Mouse (Mus musculus) heart, postnatal 10 days (tissue): ENCODE measurements at regions not wholly inside any gene's neighbourhood (a gene's known extent, or its start where the extent isn't known, plus 50 kb on each side); places are given as distances from the start of the nearest gene placed in this dataset.

Experiments
- DNase-seq, 2 experiments: peaks; one replicate each; pipeline ENCODE4 v3.0.0; 2021
- intact Hi-C: fragments of 180-260 bp; cut with DNase I; formaldehyde crosslinking; loops from one replicate; pipeline ENCODE4 v1.15.1; 2025

GRCm38 (mm10) chr12:25650237-25650636, 553.3 kb upstream of the Id2 start:
- intact Hi-C loops = no loop called here
- no peak for DNase-seq

DNA sequence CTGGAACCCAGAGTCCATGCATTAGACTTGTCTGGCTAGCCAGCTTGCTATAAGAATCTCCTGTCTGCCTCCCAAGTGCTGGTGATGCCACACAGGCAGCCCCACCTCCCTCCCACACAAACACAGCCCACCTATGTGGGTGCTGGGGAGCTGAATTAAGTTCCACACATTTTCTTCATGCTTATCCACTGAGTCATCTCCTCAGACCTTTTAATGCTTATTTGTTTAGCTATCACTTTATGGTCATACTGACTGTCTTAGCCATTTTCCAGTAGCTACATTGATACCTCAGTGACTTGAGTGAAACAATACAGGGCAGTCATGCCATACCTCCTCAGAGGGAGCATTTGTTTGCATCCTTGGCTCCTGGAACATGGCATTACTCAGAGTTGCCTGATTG, 531.1 kb upstream of the Id2 start:
- DNase-seq = no peak
- intact Hi-C loops = loop anchor here (5.0 kb wide), 1 partner anchor 536 kb away; no protein-coding TSS in a partner anchor

GRCm38 (mm10) chr12:25625858-25626257, 528.9 kb upstream of the Id2 start:
- intact Hi-C loops = loop anchor here (5.0 kb wide), 1 partner anchor 534 kb away; no protein-coding TSS in a partner anchor
- no peak for DNase-seq

- intact Hi-C loops = no loop called here
- DNase-seq = no peak
Measured at GRCm38 (mm10) chr12:25623449-25623848, 526.5 kb upstream of the Id2 start.

- intact Hi-C loops = no loop called here
- no peak for DNase-seq
Measured at GRCm38 (mm10) chr12:25621142-25621541, 524.2 kb upstream of the Id2 start.

- intact Hi-C loops = no loop called here
- no peak for DNase-seq
Measured at GRCm38 (mm10) chr12:25617521-25617920, 520.6 kb upstream of the Id2 start.

- no peak for DNase-seq
- intact Hi-C loops = no loop called here
Measured at GRCm38 (mm10) chr12:25615377-25615776, 518.4 kb upstream of the Id2 start.

DNA sequence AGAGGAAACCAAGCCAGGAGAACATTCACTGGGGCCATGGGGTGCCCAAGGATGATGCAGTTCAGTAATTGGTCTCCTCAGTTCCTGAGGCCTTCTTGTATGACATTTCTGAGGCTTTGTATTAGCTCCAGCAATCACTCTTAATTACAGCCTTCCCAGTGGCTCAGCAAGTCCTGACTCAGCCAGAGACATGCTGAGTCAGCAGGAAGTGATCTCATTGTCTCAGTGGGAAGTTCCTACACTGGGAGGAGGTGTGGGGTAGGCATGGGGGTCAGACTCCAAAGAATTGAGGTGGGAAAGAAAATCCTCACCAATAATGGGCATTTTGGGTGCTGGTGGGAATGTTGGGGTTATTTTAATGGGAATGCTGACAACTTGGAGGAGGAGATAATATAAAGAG, 516.5 kb upstream of the Id2 start:
- no peak for DNase-seq

DNA sequence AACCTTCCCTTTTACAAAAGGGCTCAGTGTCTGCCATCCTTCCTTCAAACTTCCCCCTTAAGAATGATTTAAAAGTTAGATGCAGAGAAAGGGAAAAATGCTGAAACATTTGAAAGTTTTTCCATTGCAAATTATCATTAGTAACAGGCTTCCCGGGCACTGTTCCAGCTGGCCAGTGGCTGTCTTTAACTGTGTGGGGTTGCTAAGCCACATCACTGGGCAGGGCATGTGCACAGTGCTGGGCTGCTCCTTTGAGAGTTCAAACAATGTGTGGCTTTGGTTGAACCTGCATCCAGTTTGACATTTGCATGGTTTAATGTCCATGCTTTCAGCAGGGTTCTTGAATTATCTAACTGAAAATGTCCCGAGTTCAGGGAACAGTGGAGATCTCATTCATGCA, 512.1 kb upstream of the Id2 start:
- DNase-seq = peak; percentile 62 to 71
- intact Hi-C loops = no loop called here

More for the DNA sequence above, 516.5 kb upstream of the Id2 start:
- intact Hi-C loops = no loop called here

- peak in 1 of 2 experiments; percentile 47 for DNase-seq
Measured at GRCm38 (mm10) chr12:25605396-25605795, 508.5 kb upstream of the Id2 start.

GRCm38 (mm10) chr12:25590262-25590661, 493.3 kb upstream of the Id2 start:
- no peak for DNase-seq
- intact Hi-C loops = no loop called here

More at GRCm38 (mm10) chr12:25605396-25605795, 508.5 kb upstream of the Id2 start:
- intact Hi-C loops = no loop called here

DNA sequence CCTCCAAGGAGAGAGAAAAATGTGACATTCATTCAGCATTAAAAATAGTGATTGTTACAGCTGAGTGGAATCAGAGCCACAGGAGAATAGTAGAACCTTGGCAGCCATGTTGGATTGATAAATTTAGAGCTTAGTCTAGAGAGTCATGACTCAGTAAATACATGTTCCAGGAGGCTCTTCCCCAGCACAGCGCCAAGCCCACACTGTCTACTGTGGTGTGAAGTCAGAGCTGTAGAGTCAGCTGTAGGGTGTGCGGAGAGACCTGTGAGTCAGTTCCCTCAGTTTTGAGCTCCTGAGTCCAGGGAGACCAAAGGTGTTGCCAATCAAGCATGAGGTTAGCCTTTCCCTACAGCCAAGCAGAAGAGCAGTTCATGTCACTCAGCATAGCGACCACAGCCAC, 488.8 kb upstream of the Id2 start:
- intact Hi-C loops = no loop called here
- no peak for DNase-seq

DNA sequence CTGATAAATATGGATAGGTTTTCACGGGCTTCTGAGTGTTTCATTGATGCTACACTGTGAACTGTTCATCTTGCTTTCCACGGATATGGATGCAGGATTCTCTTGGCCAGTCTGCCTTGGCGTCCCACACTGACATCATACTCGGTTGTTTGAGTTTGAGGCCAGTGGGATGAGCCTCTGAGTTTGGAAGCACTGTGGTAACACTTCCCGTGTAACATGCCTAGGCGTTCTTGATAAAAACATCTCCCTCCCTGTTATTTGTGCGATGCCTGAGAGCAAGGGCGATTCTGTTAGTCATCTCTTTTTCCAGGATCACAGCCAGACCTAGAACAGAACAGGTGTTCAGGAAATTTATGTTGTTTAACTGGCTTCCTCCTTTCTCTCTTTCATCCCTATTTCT, 482.5 kb upstream of the Id2 start:
- intact Hi-C loops = no loop called here
- no peak for DNase-seq

GRCm38 (mm10) chr12:25565131-25565530, 468.2 kb upstream of the Id2 start:
- intact Hi-C loops = no loop called here
- DNase-seq = no peak

GRCm38 (mm10) chr12:25559601-25560000, 462.7 kb upstream of the Id2 start:
- no peak for DNase-seq
- intact Hi-C loops = no loop called here

GRCm38 (mm10) chr12:25553656-25554055, 456.7 kb upstream of the Id2 start:
- intact Hi-C loops = no loop called here
- DNase-seq = no peak

DNA sequence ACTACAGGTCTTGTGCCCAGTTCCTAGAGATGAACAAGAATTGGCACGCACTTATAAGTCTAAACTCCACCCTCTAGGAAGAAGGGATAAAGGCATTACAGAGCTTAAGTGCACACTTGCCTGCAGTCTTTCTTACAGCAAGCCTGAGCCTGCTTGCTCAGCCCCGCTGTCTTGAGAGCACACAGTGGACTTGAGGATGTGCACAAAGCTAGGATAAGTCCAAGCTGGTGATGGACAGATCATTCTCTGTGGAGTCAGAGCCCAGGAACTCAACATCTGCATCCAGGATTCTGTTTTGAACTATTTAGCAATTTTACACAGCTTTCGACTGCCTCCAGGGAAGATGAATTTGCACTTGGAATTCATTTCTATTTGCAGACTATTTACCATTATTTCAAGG, 452.8 kb upstream of the Id2 start:
- intact Hi-C loops = no loop called here
- no peak for DNase-seq

GRCm38 (mm10) chr12:25544253-25544652, 447.3 kb upstream of the Id2 start:
- intact Hi-C loops = no loop called here
- no peak for DNase-seq

- intact Hi-C loops = no loop called here
- DNase-seq = no peak
Measured at GRCm38 (mm10) chr12:25534620-25534950, 437.6 kb upstream of the Id2 start.

GRCm38 (mm10) chr12:25533709-25534619, 437.0 kb upstream of the Id2 start:
- intact Hi-C loops = no loop called here
- DNase-seq = peak; percentile 45 to 49

DNA sequence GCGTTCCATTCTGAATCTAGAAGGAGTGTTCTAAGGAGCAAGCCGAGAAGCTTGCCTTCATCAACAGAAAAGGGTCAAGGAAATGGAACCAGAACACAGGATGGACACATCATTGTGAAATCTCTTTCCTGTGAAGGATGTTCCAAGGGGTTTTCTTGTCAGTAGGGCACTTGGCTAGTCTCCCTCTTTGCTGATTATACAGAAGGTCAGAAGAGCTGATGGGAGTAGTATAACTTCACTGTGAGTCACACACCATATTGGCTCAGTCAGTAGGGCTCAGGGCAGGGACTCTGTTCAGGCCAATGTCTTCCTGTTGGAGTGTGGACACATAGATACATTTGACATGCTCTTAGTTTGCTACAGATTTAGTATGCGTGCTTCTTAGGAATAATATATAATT, 433.5 kb upstream of the Id2 start:
- no peak for DNase-seq
- intact Hi-C loops = no loop called here

DNA sequence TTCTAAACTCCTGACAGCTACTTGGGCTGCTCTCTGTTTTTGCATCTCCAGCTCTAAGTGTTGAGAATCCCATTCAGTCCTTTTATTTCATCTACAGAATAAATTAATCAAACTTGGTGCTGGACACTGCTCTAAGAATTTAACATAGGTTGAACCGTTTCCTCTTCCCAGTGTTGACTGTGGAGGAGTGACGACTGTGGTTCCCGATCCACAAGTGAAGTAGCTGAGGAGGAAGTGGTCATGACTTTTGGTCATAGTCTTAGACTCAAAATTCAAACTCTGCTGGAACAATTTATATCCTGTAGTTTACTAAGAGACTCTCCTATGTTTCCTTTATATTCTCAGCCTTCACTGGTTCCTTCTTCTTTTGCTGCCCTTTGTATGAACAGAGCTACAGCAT, 432.6 kb upstream of the Id2 start:
- DNase-seq = no peak
- intact Hi-C loops = no loop called here

- intact Hi-C loops = no loop called here
- no peak for DNase-seq
Measured at GRCm38 (mm10) chr12:25526639-25527038, 429.7 kb upstream of the Id2 start.
